Mouse (Mus musculus) stomach, postnatal 0 days (tissue): Measurements from ENCODE around the gene Pef1. TPM values are rescaled to one million over a fixed set of nuclear protein-coding genes. Genes with fewer than 3 reads are reported as not detected.

Experiments used
- ATAC-seq: fragments of 200-750 bp; cut with Nextera tagmentation; 2 replicates; pipeline ENCODE4 v1.8.0; 2017; ENCODE audit not compliant: low FRiP score, low TSS enrichment
- DNase-seq: peaks from one replicate; pipeline ENCODE4 v3.0.0-alpha.2; 2016; ENCODE audit warnings: low spot score
- H3K27ac ChIP-seq: fragments of 300-500 bp; sonication (generic); replicated peaks from 2 replicates; pipeline ENCODE4 v1.5.1; 2014; ENCODE audit warnings: mild to moderate bottlenecking, control low read depth
- H3K27me3 ChIP-seq: fragments of 300-500 bp; sonication (generic); 2 replicates; pipeline ENCODE4 v1.6.1; 2014; ENCODE audit warnings: low read length; ENCODE audit not compliant: control insufficient read depth, insufficient read depth
- H3K36me3 ChIP-seq: fragments of 300-500 bp; sonication (generic); 2 replicates; pipeline ENCODE4 v1.6.1; 2014; ENCODE audit warnings: low read length, mixed read lengths; ENCODE audit not compliant: control insufficient read depth, insufficient read depth
- H3K4me1 ChIP-seq: fragments of 300-500 bp; sonication (generic); replicated peaks from 2 replicates; pipeline ENCODE4 v1.6.1; 2014; ENCODE audit warnings: antibody characterized with exemption; ENCODE audit not compliant: control insufficient read depth, insufficient read depth
- H3K4me2 ChIP-seq: fragments of 300-500 bp; sonication (generic); replicated peaks from 2 replicates; pipeline ENCODE4 v1.6.1; 2014; ENCODE audit warnings: low read depth, mild to moderate bottlenecking, control low read depth, moderate library complexity
- H3K4me3 ChIP-seq: fragments of 300-500 bp; sonication (generic); 2 replicates; pipeline ENCODE4 v1.5.1; 2014; ENCODE audit warnings: low read depth, low read length, control low read depth
- H3K9ac ChIP-seq: fragments of 300-500 bp; sonication (generic); 2 replicates; pipeline ENCODE4 v1.6.1; 2014; ENCODE audit warnings: mild to moderate bottlenecking, low read length, control low read depth, mixed read lengths
- H3K9me3 ChIP-seq: fragments of 300-500 bp; sonication (generic); 2 replicates; pipeline ENCODE4 v1.6.1; 2016; ENCODE audit warnings: low read length; ENCODE audit not compliant: control insufficient read depth
- CTCF ChIP-seq: IDR thresholded peaks from 2 replicates; pipeline ENCODE4 v1.5.1; 2016; ENCODE audit warnings: antibody characterized with exemption, low read depth, mild to moderate bottlenecking, moderate library complexity
- EP300 ChIP-seq: optimal IDR thresholded peaks from 2 replicates; pipeline ENCODE3; 2016; ENCODE audit warnings: antibody characterized with exemption
- WGBS: fragments of 180-500 bp; shearing (Covaris S2); extraction: QIAGEN DNeasy Blood & Tissue Kit; methylation state at CpG from one replicate; pipeline ENCODE4 v1.1.7; 2014; 5-methylcytosine and 5-hydroxymethylcytosine counted together
- polyA plus RNA-seq: library from polyadenylated mRNA; unstranded; fragments of >200 nt; fragmentation: Nextera tagmentation; extraction: Ambion mirVana; gene quantifications from 2 replicates; pipeline ENCODE4 v1.2.1, GENCODE M21; 2015

Pef1 gene
- polyA plus RNA-seq, 1 experiment from 2014 or later: 64.7 TPM

DNA sequence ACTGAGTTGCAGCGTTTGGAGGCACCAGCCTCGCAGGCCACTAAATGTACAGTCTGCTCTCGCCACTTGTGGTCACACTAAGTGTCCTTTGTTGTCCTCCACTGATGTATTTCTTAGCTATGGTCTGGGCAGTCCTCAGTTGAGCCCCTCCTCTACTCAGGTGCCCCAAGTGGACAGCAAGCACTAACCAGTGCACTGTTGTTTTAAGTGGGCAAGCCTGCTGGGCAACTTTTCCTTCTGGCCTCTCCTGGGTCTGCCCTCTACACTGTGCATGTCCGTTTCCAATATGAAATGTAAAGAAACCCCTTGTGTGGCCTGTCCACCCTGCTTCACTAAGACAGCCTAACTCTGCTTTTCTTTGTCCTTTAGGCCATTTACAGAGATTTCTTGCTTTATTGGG, 21.8 kb downstream of the Pef1 start:
- no peaks in the 10 kb centered on the region for H3K4me1 ChIP-seq
- H3K27me3 ChIP-seq: no peaks in the 10 kb centered on the region
- WGBS: 80% methylated on average over 4 of the region's 4 CpGs
- no peak overlapping the region for H3K4me2 ChIP-seq
- H3K4me3 ChIP-seq: no peak overlapping the region
- H3K9ac ChIP-seq: no peak overlapping the region
- no peak overlapping the region for H3K27ac ChIP-seq
- H3K36me3 ChIP-seq: peaks cover 32% of the 10 kb centered on the region; the same call in 1 of the 2 replicates
- TF ChIP-seq CTCF: no peak
- no peak for TF ChIP-seq EP300
- peak; percentile 28; the same call in 1 of the 2 replicates for ATAC-seq
- no peak for DNase-seq
- no peaks in the 10 kb centered on the region for H3K9me3 ChIP-seq

DNA sequence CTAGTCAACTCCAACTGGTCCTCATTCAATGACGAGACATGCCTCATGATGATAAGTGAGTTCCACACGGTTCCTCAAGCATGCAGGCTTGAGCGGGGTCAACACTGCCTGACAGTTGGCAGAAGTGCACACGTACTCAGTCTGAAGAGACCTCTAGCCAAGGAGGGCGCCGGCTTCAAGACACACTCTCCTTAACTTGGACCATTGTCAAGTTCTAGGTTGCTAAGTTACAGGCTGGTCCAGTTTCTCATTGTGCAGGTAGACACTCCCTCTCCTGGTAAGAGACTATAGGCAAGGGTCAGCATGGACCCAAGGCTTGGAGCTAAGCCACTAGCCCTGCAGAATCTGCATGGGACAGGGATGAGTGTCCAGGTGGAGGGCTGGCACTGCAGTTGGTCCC, 22.8 kb downstream of the Pef1 start:
- no peak overlapping the region for H3K4me2 ChIP-seq
- TF ChIP-seq CTCF: no peak
- no peak for TF ChIP-seq EP300
- DNase-seq (no peak), ATAC-seq (no peak)
- H3K36me3 ChIP-seq: peaks cover 32% of the 10 kb centered on the region; the same call in 1 of the 2 replicates
- 80% methylated on average over 6 of the region's 6 CpGs for WGBS
- H3K4me3 ChIP-seq: no peak overlapping the region
- H3K4me1 ChIP-seq: no peaks in the 10 kb centered on the region
- no peaks in the 10 kb centered on the region for H3K27me3 ChIP-seq
- H3K9me3 ChIP-seq: no peaks in the 10 kb centered on the region
- H3K9ac ChIP-seq: no peak overlapping the region
- no peak overlapping the region for H3K27ac ChIP-seq

DNA sequence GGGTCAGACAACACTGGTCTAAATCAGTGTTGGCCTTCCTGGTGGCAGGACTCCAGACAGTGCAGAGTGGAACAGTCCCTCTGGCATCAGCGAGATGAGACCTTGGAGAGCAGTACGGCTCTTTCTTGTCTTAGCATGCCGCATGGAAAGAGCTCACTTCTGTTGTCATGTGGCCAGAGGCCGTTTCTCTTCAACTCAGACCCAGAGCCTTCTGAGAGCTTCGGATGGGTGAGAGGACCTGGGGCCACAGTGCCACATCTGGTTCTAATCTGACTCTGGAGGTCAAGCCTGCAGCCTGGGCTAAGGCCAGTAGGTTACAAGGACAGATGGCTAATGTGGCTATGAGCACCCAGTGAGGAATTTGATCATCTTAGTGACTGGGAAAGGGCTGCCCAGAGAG, 23.6 kb downstream of the Pef1 start:
- Histone ChIP-seq H3K36me3 (peaks cover 32% of the 10 kb centered on the region; the same call in 1 of the 2 replicates), H3K27me3 (no peaks in the 10 kb centered on the region)

DNA sequence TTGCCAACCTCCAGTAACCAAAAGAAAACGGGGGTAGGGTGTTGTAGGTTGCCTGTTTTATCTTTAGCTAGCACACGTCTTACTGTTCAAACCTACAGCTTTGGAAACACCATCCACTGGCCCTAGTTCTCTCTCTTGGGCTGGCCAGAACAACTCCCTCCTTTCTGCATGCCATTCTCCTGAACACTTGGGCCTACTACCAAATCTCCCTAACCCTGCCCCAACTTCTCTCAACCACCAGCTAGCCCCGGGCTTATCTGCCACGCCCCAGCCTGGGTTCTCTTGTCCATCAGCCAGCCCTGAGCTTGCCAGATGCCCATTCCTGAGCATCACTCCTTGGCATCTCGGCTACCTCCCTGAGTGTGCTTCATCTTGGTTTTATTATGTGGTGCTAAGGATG, 26.5 kb downstream of the Pef1 start:
- ATAC-seq: no peak
- no peak overlapping the region for H3K4me2 ChIP-seq
- H3K27ac ChIP-seq: no peak overlapping the region
- 72% methylated on average over 5 of the region's 5 CpGs for WGBS
- peaks cover 24% of the 10 kb centered on the region; the same call in 1 of the 2 replicates for H3K36me3 ChIP-seq
- no peak for TF ChIP-seq EP300
- TF ChIP-seq CTCF: no peak
- no peaks in the 10 kb centered on the region for H3K27me3 ChIP-seq
- H3K9me3 ChIP-seq: no peaks in the 10 kb centered on the region
- no peak overlapping the region for H3K9ac ChIP-seq
- H3K4me1 ChIP-seq: no peaks in the 10 kb centered on the region
- H3K4me3 ChIP-seq: no peak overlapping the region
- DNase-seq: no peak

More for the DNA sequence above, 23.6 kb downstream of the Pef1 start:
- Histone ChIP-seq H3K4me2 (no peak overlapping the region), H3K9me3 (no peaks in the 10 kb centered on the region), H3K27ac (no peak overlapping the region), H3K4me1 (no peaks in the 10 kb centered on the region), H3K9ac (no peak overlapping the region), H3K4me3 (no peak overlapping the region)
- TF ChIP-seq EP300: no peak
- no peak for TF ChIP-seq CTCF
- DNase-seq: no peak
- WGBS: 78% methylated on average over 5 of the region's 5 CpGs
- no peak for ATAC-seq

DNA sequence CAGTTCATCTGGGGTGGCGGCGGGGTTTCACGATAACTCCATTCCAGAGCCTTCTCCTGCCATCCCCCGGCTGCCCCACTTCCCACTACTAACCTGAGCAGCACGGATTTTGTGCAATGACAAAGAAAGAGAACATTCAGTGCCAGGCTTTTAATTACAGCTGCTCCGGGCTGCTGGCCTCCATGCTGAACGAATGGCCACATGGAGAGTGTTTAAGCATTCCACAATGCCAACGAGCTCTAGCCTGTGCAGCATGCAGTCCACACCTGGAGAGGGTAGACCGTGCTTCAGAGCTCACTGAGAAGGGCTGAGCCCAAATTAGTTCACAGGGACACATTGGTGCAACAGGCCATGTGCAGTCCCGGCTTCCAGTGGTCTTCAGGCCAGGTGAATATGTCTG, 27.7 kb downstream of the Pef1 start:
- H3K9me3 ChIP-seq: no peaks in the 10 kb centered on the region
- H3K4me2 ChIP-seq: no peak overlapping the region
- WGBS: 81% methylated on average over 10 of the region's 10 CpGs
- H3K27me3 ChIP-seq: no peaks in the 10 kb centered on the region
- no peak for ATAC-seq
- no peak overlapping the region for H3K9ac ChIP-seq
- H3K36me3 ChIP-seq: peaks cover 17% of the 10 kb centered on the region; the same call in 1 of the 2 replicates
- TF ChIP-seq CTCF (no peak), EP300 (no peak)
- no peak for DNase-seq
- H3K4me1 ChIP-seq: no peaks in the 10 kb centered on the region
- H3K27ac ChIP-seq: peak overlapping the region; percentile 41
- H3K4me3 ChIP-seq: no peak overlapping the region

DNA sequence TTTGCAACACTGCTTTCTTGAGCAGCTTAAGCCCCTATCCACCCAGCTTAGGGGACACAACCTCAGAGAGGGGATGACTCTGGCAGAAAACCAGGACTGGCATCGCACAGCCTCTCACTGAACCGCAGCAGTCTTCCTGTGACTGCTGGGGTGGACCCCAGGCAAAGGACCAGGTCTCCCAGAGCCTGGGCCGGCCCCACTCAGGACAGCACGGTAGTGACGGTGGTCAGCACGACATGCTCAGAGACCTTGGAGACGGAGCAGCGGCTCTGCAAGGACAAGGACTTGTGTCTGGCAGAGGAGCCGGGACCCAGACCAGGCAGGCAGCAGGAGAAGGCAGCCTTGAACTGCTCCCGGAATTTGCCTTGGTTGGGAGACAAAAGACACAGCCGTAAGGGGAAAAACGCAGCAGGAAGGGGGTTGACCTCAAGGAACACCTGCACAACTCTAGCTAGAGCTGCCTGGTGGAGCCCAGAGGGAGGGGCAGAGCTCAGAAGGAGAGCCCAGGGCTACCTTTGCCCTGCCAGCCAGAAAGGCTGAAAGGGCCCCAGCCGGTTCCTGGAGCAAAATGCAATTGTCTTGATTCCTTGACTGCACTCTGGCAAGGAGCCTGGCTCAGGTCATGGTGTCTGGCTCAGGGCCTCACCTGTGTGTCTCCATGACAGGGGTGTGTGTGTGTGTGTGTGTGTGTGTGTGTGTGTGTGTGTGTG, 28.4 kb downstream of the Pef1 start:
- no peak overlapping the region for H3K4me2 ChIP-seq

More for the DNA sequence above, 28.4 kb downstream of the Pef1 start:
- ATAC-seq (peak; percentile 86), DNase-seq (peak; percentile 88)
- TF ChIP-seq CTCF: no peak
- no peak for TF ChIP-seq EP300
- Histone ChIP-seq H3K9ac (no peak overlapping the region), H3K4me3 (no peak overlapping the region), H3K27ac (peak overlapping the region; percentile 41), H3K27me3 (no peaks in the 10 kb centered on the region), H3K9me3 (no peaks in the 10 kb centered on the region), H3K36me3 (peaks cover 14% of the 10 kb centered on the region; the same call in 1 of the 2 replicates), H3K4me1 (no peaks in the 10 kb centered on the region)
- 52% methylated on average over 13 of the region's 13 CpGs for WGBS
